Mouse (Mus musculus): Measurements from ENCODE around the gene Txlna.

Gene Txlna

DNA sequence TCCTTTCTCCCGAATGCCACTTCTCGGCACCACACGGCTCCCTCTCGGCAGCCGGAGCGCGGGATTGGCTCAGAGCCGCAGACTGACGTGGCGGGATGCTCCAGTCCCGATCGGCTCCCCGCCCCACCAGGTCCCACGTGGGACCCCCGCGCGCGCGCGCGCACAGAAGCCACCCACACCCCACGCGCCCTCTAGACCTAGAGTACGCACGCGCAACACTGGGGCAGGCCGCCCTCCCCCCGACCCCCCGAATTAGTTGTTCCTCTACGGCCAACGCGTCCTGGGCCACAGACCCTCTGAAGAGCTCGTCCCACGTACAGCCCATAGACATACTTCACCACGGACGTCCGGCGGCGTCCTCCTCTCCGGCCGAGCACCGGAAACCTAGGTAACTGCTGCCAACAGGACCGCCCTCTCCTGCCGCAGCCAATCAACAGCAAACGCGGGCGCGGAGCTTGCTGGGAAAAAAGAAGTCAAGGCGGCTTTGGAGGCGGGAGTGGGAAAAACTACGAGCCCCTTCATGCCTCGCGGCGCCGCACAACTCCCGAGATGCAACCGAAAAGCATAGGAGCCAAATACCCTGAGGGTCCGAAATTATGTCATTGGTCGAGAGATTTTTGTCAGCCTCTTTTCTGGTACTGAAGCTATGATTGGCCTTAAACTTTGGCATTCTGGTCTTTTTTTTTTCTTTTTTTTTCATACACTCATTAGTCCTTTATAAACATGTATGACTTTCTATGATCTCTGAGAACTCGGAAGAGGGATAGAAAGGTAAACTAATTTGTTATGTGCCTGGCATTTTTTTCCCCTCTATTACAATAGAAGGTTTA, at the start of gene Txlna:
Gene Txlna (minus strand): TSS at position 428 of the 830 bp plus-strand sequence.
- DNase-seq (ENCODE audit: low spot score), result peak; percentile 98

DNA sequence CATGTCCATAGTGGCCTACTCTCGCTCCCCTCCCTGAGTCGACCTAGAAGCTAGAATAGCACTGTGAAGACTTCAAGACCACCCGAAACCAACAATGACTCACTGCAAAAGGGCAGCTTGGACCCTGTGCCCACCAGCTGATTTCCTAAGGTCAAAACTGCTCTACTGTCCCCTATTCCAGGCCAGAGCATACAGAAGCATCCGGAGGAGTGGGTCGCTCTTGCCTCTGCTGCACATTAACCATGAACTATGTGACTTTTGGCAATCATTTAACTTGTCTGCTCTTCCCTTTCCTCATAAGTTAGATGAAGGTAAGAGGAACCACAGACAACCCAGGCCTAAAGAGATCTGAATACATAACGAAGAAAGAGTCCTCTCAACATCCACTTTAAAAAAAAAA, 43.7 kb upstream of the Txlna start:
- DNase-seq (ENCODE audit: low spot score), result no peak

DNA sequence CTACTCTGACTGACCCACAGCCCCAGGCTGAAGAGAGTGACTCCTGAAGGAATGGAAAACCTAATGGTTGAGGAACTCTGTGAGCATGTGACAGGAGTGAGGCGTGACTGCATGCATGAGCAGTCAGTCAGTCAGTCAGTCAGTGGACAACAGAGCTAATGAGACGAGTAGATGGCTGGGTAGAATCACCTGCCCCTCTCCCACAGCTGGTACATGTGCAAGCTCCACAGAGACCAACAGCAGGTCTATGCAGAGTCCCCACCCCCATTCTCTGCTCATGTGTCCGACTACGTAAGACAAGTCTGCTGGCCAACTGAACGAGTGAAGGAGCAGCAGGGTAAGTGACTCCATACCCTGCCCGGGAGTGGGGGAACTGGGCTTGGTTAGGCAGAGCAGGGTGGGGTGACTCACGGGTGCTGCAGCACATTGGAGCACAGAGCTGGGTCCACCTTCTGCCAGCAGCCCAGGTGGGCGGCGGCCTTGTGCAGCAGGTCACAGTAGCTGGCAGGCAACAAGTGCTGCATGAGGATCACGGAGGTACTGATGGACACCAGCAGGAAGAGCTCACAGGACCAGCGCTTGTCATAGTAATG, 43.1 kb upstream of the Txlna start:
- no peak for DNase-seq (ENCODE audit: low spot score)

DNA sequence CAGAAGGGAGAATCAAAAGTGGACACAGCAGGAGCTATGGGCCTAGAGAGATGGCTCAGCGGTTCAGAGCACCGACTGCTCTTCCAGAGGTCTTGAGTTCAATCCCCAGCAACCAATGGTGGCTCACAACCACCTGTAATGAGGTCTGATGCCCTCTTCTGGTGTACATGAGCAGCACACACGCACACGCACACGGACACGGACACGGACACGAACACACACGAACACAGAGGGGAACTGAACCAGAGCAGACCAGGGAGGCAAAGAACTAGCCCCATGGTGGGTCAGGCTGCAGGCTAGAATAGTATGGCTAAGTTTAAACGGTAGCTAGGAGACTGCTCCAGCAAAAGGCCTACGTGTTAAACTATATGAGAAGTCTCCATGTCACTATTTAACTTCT, 41.0 kb upstream of the Txlna start:
- DNase-seq (ENCODE audit: low spot score), result no peak

DNA sequence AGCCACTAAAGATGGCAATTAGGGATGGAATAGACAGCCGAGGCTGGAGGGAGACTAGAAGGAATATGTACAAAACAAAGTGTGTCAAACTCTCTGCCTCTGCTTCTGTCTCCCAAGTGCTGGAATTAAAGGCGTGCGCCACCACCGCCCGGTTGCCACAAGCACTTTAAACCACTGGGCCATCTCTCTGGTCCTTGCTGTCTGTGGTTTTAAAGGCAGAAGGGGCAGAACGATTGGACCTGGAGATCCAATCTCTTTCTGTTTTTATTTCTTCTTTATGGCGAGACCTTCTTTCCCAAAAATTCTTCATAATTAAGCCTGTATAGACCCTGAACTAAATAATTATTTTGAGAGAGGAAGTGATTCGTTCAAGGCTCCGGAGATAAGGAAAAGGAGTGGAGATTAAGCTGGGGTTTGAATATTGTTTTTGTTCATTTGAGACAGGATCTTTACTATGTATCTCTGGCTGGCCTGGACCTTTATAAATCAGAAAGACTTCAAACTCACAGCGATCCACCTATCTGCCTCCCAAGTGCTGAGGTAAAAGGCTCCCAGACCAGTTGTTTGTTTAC, 32.1 kb upstream of the Txlna start:
- no peak for DNase-seq (ENCODE audit: low spot score)

DNA sequence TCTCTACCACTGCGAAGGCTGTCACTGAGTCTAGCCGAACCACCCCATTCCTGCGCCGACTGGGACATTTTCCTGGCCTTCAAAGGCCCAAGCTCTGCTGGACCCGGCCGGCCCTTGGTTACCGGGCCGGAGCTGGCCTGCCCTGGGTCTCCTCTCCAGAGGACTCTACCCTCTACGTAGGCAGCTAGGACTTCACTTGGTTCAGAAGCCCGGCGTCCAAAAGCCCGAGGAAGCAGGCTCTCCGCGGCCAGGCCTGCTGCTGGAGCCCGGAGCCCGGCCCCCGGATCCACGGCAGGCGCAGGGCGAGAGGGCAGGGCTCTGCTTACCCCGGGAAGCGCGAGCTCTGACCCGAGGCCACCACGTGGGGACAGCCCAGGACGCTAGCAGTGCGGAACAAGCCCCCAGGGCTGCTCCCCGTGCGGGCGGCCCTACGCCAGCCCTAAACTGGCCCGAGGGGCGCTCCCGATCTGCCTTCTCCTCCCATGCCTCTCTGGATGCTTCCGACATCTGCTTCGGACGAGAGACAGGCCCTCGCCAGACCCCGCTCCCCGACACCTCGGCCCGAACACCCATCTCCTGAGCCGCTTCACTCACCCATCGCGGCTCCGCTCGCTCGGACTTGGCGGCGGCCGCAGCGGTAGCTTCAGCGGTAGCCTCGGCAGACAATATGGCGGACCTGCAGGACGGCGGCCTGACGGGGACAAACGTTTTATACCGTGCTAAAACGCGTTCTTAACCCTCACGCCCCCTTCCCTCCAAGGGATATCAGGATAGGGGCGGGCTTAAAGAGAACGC, 31.4 kb upstream of the Txlna start, which contains the start of gene Kpna6:
Gene Kpna6 (minus strand): TSS at position 685 of the 795 bp plus-strand sequence.
- peak; percentile 88 for DNase-seq (ENCODE audit: low spot score)

DNA sequence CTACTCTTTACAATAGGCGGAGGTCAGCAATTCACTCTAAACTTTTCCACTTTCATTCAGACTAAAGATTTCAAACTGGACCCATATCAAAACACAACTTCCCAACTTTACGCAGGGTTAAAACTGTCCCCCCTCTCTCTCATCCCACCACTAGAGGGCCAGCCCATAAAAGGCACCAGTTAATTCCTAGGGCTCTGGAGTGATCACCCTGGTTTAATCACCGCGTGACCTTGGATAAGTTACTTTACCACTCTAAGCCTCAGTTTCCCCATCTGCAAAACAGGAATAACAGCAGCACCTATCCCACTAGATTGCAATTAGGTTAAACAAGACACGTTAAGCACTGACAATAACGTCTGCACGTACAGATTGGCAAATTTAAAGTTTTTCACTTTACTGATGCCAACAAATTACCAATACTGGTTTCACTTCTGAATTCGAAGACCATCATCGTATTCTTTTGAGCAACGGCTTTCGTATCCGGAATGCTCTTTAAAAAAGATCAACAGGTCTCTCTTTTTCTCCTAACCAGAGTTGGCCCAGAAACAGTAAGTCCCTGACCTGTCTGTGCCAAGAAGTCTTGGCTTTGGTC, 30.7 kb upstream of the Txlna start:
- DNase-seq (ENCODE audit: low spot score), result peak; percentile 45

DNA sequence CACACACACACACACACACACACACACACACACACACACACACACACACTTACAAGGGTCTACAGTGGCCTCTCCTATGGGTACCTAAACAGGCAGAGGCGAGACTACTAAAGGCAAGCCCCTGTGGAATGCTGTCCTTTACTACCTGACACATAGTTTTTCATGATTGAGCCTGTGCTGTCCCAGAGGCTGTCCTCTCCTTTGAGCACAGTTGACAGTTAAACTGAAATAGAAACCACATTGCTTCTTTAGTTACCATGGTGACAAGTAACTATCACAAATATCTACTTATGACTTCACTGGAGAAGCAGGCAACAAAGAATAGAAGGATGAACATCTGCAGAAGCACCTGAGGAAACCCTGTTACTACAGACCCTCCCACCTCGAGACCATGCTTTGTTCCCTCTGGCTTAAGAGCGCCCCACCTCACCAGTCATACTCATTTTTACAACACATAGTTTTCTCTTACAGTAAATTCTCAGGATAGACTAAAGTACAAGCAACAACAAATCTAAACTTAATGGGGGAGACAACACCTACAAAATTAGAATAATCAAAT, 21.5 kb upstream of the Txlna start:
- DNase-seq (ENCODE audit: low spot score), result no peak

DNA sequence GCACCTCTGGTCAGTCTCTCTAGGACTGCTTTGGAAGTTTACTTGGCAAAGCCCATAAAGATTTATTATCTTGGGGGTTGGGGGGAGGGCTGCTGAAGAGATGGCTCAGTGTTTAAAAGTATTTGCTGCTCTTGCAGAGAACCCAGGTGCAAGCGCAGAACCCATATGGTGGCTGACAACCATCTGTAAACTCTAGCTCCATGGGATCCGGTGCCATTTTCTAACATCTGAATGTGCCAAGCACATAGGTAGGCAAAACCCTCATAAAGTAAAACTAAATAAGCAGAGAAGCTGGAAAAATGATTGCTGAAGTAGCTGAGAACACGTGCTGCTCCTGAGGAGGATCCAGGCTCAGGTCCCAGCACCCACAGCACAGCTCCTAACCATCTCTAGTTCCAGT, 20.7 kb upstream of the Txlna start:
- peak; percentile 48 for DNase-seq (ENCODE audit: low spot score)

DNA sequence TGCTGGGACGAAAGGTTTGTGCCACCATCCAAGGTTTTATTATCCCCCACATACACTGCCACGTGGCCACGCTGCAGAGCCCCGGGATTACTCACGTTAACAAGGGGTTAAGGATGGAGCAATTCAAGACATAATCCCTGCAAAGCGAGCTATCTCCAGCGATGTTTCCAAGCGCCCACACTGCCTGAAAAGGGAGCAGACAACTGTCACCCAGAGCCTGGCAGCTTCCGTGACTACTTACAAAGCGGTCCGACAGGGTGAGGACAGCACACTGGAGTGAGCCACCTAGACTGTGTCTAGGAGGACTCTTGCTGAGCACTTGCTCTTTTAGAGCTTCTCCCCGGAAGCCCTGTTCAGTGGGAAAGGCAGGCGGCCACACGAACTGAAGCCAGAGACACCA, 13.9 kb upstream of the Txlna start:
- DNase-seq (ENCODE audit: low spot score), result no peak

DNA sequence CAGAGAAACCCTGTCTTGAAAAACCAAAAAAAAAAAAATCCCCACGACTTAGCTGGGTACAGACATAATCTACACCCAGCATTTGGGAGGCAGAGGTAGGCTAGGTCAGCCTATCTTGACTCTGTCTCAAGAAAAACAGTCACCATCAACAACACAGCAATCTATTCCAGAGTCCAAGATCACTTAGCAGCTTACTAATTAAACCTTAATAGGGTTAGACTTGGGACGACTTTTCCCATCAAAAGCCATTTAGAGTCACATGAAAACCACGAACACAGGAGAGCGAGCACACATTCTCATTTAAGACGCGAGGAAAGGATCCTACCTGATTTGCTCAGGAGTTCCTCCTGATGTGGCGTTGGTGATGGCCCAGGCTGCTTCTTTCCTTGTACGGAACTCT, 9.5 kb upstream of the Txlna start:
- no peak for DNase-seq (ENCODE audit: low spot score)

DNA sequence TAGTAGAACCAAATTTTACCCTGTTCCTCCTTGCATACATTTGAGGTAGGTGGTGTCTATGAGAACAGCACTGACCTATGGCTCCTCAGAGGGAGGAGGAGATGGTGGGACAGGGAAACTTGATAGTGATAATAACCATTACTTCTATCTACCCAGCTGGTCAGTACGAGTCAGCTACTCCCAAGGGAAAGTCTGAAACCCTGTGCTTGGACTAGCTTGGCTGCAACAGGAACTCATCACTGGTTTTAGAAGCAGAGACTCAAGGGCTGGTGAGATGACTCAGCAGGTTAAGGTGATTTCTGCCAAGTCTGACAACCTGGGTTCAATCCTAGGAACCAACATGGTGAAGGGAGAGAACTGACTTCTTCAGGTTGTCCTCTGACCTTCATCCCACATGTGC, 7.8 kb upstream of the Txlna start:
- DNase-seq (ENCODE audit: low spot score), result no peak

DNA sequence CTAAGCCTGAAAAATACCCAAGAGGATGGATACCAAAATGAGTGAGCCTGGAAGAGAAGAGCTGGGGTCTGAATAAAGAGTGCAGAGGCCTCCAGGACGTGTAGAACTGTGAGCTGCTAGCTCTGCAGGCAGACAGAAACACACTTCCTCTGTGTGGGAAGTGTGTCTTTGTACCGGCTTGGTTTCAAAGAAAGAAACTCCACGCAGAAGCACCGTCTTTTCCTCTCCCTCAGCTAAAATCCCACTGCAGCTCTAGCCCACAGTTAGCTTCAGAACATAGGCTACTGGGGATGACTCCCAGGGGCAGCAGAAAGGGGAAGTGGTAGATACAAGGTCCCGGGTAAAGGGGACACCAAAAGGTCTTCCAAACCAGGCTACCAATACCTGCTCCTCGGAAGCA, 4.3 kb upstream of the Txlna start:
- no peak for DNase-seq (ENCODE audit: low spot score)

DNA sequence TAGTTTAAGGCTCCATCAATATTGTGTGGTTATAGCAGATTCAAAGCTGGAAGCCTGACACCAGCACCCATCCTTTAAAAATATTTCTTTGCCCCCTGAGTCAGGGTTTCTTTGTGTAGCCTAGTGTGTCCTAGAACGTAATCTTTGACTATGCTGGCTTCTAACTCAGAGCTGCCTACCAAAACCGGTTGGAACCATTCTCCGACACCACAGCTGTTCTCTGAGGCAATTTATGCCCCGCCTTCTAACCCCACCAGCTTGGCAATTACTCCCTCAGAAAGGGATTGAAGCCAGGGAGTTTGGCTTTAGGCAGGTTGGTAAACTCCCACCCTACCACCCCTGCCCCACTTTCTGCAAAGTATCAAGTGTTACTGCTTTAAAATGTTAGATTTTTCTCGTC, 891 bp upstream of the Txlna start:
- DNase-seq (ENCODE audit: low spot score), result no peak

DNA sequence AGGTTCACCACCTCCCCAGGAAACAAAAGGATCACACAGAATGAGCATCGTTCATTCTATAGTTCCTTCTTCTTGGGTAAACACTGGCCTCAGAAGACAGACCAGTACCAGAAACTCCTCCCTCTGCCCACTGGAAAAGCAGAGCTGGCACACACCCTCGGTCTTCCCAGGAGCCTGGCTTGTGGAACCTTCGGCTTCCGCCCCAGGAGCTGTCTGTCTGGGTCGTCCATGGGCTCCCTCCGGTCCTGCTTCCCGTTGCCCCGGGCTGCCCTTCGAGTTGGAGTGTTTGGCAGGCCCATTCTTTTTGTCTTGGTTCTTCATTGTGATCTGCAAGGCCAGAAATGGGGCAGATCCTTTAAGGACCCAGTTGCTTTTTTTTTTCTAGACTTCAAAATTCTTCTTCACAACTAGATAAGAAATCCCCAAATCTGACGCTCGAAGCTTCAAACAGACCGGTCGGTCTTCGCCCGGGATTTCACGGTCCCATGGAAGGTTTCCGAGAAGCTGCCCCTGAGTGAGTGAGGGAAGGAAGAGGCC, 696 bp downstream of the Txlna start:
- no peak for DNase-seq (ENCODE audit: low spot score)

DNA sequence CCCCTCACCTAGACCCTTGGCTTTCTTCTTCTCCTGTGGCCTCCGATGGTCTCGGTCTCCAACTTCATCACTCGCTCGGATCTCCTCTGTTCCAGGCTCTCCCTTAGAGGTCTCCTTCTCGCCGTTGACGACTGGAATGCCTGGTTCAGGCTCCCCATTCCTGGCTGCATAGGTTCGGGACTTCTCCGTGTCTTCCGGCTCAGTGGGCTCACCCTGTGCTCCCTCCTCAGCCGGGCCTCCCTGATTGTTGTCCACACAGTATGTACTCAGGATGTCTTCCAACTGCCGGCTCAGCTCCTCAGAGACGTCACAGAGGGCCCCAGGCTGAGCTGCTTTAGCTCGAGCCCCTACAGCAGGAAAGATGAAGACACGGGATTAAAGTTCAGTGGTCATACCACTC, 1.6 kb downstream of the Txlna start:
- DNase-seq (ENCODE audit: low spot score), result no peak

DNA sequence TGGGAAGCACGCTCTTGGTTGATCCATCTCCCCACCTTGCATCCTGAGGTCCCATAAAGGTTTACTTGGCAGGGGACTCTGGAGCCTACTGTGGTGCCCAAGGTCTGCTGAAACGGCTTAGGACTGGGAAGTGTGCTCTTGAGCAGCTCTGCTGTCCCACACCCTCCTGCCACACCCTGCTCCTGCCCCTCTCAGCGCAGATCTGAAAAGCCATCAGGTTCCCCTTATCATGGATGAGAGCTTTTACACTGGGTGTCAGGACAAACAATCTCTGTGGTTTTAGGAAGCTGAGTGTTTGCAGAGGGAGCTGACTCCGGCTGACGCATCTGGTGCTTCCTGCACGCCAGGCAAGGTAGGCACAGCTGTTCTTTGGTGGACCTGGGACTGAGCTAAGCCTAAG, 7.0 kb downstream of the Txlna start:
- DNase-seq (ENCODE audit: low spot score), result no peak

DNA sequence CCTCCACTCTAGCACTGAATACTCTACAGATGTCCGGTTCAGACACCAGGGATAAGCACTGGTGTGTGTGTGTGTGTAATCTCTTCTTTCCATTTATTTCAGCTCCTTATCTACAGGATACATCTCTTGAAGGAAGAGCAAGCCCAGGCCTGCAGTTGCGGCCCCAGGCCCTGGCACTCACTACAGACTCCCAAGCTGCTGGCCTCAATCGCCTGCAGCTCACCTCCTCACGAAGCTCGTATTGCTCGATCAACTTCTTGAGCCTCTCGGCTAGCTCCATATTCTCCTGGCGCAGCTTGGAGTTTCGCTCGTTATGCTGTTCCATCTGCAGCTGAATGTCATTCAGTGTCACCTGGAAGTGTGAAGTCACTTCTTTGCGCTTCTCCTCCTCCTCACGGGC, 9.0 kb downstream of the Txlna start:
- no peak for DNase-seq (ENCODE audit: low spot score)

DNA sequence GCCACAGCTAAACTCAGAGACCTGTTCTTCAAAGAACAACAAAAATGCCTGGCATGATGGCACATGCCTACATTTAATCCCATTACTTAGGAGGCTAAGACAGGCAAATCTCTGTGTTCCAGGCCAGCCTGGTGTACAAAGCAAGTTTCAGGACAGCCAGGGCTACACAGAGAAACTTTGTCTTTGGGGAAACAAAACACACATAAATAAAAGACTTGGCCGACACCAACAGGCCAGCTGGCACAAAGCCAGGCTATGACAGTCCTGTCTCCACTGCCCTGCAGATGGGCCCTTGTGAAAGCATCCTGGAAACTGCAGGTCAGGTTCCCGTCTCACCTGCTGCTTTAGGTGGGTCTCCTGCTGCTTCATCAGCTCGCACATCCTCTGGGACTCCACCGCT, 9.9 kb downstream of the Txlna start:
- no peak for DNase-seq (ENCODE audit: low spot score)

DNA sequence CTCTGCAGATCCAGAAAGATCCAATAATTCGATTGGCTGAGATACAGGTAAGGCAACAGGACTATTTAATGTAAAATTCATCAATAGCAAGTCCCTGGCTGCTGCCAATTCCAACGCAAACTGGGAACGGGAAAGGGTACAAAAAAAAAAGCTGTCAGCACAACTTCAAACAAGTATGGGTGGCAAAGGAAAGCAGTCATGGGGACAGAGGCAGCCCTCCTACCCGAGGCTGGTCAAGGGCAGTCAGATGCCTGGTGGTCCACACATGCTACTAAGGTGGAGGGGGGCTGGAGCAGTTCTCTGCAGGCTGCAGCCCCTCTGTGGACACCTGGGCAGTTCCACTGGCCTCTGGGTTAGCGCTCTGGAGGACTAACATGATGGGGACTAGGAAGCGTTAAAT, 14.8 kb downstream of the Txlna start:
- DNase-seq (ENCODE audit: low spot score), result no peak

DNA sequence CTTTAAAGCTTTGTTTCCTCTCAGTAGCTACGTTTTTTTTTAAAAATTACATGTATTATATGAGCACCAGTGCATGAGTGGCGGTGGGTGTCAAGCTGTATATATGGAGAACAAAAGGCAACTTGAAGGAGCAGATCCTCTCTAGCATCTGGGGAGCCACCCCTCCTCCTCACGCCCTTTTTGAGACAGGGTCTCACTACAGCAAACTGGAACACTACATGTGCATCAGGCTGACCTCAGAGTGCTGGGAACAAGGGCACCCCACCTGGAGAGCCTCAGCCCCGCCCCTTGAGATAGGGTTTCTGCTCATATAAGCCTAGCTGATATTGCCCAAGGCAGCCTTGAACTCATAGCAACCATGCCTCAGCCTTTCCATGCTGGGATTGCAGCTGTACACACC, 15.4 kb downstream of the Txlna start:
- no peak for DNase-seq (ENCODE audit: low spot score)

DNA sequence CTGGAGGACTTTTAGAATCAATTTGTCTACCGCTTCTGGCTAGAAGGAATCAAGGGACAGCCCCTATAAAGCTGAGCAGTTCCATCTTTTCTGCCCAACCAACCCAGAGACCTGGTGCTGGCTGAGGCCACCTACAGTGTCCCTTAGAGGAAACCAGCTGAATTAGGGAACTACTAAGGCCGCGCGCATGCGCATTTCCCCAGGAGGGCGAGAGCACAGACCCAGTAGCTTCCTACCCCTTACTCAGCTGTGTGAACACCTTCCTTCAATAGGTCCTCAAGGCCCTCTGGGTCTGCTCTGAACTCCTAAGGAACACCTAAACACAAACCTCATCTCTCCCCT, 15.9 kb downstream of the Txlna start:
- peak; percentile 79 for DNase-seq (ENCODE audit: low spot score)

All from layer of hippocampus, adult 11-12 months (tissue).